Mouse (Mus musculus) left cerebral cortex, adult 8-10 months (tissue): ENCODE data around the gene Lilra6. TPM values are rescaled to one million over a fixed set of nuclear protein-coding genes. Genes with fewer than 3 reads are reported as not detected.
"Not testable (repeated sequence)": the region's sequence is repeated elsewhere in the genome, so short reads cannot be mapped to it uniquely, and the experiment has no call there.

Experiments
- DNase-seq, 2 experiments: peaks; one replicate each; pipeline ENCODE4 v3.0.0; 2022; ENCODE audit warnings: low spot score in 2 of 2
- total RNA-seq, 4 experiments: library from RNA; stranded (reverse); gene quantifications; 2 replicates each; pipeline ENCODE4 v1.2.4; 2022

Lilra6 gene
- under 1 TPM in 1 of 4 experiments, not detected in 3; 0.27 TPM for total RNA-seq

- DNase-seq, result not testable (repeated sequence)
Observed at GRCm38 (mm10) chr7:3915387-3915786, at the start of gene Lilra6. Gene Lilra6, minus strand, starts transcription at chr7:3915503.

- no peak for DNase-seq
Observed at GRCm38 (mm10) chr7:3962017-3962416, 46.7 kb upstream of the Lilra6 start.

GRCm38 (mm10) chr7:3957387-3957786 lies 42.1 kb upstream of the Lilra6 start:
- DNase-seq, result no peak

GRCm38 (mm10) chr7:3949159-3949558 lies 33.9 kb upstream of the Lilra6 start:
- no peak for DNase-seq

- no peak for DNase-seq
Observed at GRCm38 (mm10) chr7:3948223-3948622, 32.9 kb upstream of the Lilra6 start.

- DNase-seq, result no peak
Observed at GRCm38 (mm10) chr7:3946117-3946516, 30.8 kb upstream of the Lilra6 start.

- no peak for DNase-seq
Observed at GRCm38 (mm10) chr7:3940915-3941314, 25.6 kb upstream of the Lilra6 start.

- DNase-seq, result no peak
Observed at GRCm38 (mm10) chr7:3939866-3940525, 24.7 kb upstream of the Lilra6 start.

- DNase-seq, result not testable (repeated sequence)
Observed at GRCm38 (mm10) chr7:3935473-3935872, 20.2 kb upstream of the Lilra6 start.

GRCm38 (mm10) chr7:3903704-3904103 lies 11.6 kb downstream of the Lilra6 start:
- DNase-seq, result no peak

- not testable (repeated sequence) for DNase-seq
Observed at GRCm38 (mm10) chr7:3898036-3898590, 17.2 kb downstream of the Lilra6 start, which contains the start of gene Gm14548. Gene Gm14548, minus strand, starts transcription at chr7:3898120.

- not testable (repeated sequence) for DNase-seq
Observed at GRCm38 (mm10) chr7:3875032-3875431, 40.3 kb downstream of the Lilra6 start.

Other genes with a start within 250 kb of the Lilra6 start
- gene Leng1, start 249.7 kb downstream of the Lilra6 start, total RNA-seq, result 1 to 10 TPM; 5.7 to 7.6 (median 5.8) TPM
- 1 to 10 TPM; 3.7 to 7.7 (median 7.1) TPM for gene Tmc4, start 237.9 kb downstream of the Lilra6 start, total RNA-seq
- gene Tsen34, start 222.6 kb downstream of the Lilra6 start, total RNA-seq, result 10 to 100 TPM; 90.2 to 97.5 (median 95.3) TPM
- gene Mboat7, start 222.0 kb downstream of the Lilra6 start, total RNA-seq, result 100 to 1,000 TPM; 211 to 222 (median 220) TPM
- 100 to 1,000 TPM; 334 to 440 (median 376) TPM for gene Rps9, start 211.5 kb downstream of the Lilra6 start, total RNA-seq
- gene Pirb, start 195.1 kb downstream of the Lilra6 start, total RNA-seq, result under 1 TPM; 0.23 to 0.43 (median 0.31) TPM
- gene Gm15448, start 89.8 kb downstream of the Lilra6 start, total RNA-seq, result not detected
- not detected for gene Pira2, start 70.5 kb downstream of the Lilra6 start, total RNA-seq
- gene Gm14548, start 17.4 kb downstream of the Lilra6 start, total RNA-seq, result not detected
- gene Lair1, start 147.7 kb upstream of the Lilra6 start, total RNA-seq, result 10 to 100 TPM in 2 of 4 experiments, 1 to 10 TPM in 2; 7.7 to 18.9 (median 13.3) TPM
- 100 to 1,000 TPM; 584 to 624 (median 589) TPM for gene Ttyh1, start 203.9 kb upstream of the Lilra6 start, total RNA-seq
- gene Leng8, start 221.5 kb upstream of the Lilra6 start, total RNA-seq, result 100 to 1,000 TPM; 137 to 159 (median 152) TPM
- 1 to 10 TPM; 5.4 to 7.1 (median 6.5) TPM for gene Leng9, start 234.9 kb upstream of the Lilra6 start, total RNA-seq
- gene Cdc42ep5, start 249.4 kb upstream of the Lilra6 start, total RNA-seq, result 1 to 10 TPM; 1.0 to 2.3 (median 1.6) TPM